Mouse (Mus musculus) right cerebral cortex, adult 18-20 months (tissue): Measurements from ENCODE around the gene Lrrc23.
"Not testable (repeated sequence)": the region's sequence is repeated elsewhere in the genome, so short reads cannot be mapped to it uniquely, and the experiment has no call there.

ENCODE experiments used
- DNase-seq: peaks from one replicate; pipeline ENCODE4 v3.0.0; 2022; ENCODE audit warnings: mixed read lengths

The Lrrc23 gene

DNA sequence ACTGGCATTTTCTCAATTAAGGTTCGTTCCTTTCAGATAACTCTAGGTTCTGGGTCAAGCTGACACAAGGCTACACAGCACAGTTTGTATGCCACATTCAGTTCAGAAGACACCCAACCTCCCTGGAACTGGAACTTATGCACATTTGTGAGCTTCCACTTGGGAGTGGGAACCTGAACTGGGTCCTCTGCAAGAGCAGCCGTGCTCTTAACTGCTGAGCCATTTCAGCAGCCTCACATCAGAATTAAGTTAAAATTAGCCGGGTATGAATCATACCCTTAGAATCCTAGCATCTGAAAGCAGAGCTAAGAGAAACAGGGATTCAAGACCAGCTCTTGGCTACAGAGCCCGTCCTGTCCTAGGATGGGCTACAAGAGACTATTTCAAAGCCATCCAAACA, 27.8 kb upstream of the Lrrc23 start:
- peak; percentile 55 for DNase-seq

GRCm38 (mm10) chr6:124806446-124807140, 27.1 kb upstream of the Lrrc23 start:
- DNase-seq, result no peak

GRCm38 (mm10) chr6:124805341-124806321, 26.1 kb upstream of the Lrrc23 start:
- DNase-seq, result peak; percentile 97

- DNase-seq, result no peak
These were observed 24.8 kb upstream of the Lrrc23 start for GRCm38 (mm10) chr6:124804341-124804740.

- DNase-seq, result not testable (repeated sequence)
These were observed 24.2 kb upstream of the Lrrc23 start for GRCm38 (mm10) chr6:124803691-124804090.

DNA sequence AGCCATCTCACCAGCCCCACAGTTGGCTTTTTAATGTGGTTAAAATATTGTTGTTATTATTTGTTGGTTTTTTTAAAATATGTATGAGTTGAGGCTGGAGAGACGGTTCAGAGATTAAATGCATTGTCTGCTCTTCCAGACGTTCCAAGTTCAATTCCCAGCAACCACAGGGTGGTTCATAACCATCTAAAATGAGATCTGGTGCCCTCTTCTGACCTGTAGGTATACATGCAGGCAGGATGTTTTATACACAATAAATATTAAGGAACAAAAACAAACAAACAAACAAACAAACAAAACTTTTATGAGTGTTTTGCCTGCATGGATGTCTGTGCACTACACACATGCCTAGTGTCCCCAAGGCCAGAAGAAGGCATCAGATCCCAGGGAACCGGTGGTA, 23.5 kb upstream of the Lrrc23 start:
- DNase-seq, result no peak

DNA sequence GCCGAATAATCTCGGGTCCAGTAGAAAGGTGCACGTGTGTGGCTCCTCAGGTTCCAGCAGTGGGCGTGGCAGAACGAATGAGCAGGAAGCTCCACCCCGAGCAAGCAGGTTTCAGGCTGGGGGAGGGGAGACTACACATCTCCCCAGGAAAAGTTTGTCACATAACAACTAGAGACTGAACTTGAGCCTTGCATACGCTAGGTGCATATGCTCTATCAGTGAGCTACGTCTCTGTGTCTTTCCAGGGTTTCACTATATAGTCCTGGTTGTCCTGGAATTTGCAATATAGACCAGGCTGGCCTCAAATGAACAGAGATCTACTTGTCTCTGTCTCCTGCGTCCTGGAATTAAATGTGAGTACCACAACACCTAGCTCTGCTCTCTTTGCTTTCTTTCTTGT, 22.9 kb upstream of the Lrrc23 start:
- DNase-seq, result not testable (repeated sequence)

DNA sequence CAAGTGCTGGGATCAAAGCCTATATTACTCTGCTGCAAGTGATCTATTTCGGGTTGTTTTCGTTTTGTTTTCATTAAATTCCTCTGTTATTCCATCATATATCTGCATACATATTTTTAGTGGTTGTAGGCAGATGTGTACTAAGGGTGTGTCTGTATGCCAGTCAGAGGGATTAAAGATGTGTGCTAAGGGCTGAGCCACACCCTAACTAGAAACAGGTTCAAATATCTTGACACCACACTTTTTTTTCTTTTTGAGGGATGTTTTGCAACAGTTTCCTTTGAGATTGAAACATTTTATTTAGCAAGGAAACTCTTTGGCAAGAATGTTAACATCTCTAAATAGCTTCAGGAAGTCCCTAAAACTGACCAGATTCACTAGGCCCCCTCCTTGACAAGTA, 16.7 kb upstream of the Lrrc23 start:
- DNase-seq, result no peak

- no peak for DNase-seq
These were observed 16.3 kb upstream of the Lrrc23 start for GRCm38 (mm10) chr6:124795781-124796180.

DNA sequence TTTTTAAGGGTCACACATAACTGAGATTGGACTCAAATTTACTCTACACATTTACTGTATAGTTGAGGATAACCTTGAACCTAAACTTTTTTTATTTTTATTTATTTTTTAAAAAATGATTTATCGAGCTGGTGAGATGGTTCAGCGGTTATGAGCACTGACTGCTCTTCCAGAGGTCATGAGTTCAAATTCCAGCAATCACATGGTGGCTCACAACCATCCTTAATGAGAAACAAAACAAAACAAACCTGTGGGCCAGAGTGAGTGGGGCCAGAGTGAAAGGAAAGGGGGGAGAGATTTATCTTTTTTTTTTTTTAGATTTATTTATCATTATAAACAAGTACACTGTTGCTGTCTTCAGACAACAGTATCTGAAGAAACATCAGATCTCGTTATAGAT, 12.4 kb upstream of the Lrrc23 start:
- no peak for DNase-seq

DNA sequence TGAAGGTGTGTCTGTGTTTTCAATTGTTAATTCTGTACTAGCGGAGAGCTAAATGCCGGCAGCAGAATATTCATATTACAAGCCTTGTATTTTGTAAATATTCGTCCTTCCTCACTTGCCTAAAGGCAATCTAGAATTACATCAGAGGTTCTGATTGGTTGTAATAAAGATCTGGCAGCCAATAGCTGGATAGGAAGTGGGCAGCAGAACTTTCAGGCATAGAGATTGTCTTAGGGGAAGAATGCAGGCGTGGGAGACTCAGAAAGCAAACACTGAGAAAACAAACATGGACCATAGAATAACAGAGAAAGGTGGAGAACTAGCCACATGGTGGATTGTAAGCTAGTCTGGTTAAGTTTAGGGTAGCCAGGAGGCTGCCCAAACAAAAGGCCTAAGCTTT, 10.6 kb upstream of the Lrrc23 start:
- no peak for DNase-seq

- DNase-seq, result no peak
These were observed 10.0 kb upstream of the Lrrc23 start for GRCm38 (mm10) chr6:124789519-124789918.

GRCm38 (mm10) chr6:124787722-124788121, 8.2 kb upstream of the Lrrc23 start:
- DNase-seq, result no peak

DNA sequence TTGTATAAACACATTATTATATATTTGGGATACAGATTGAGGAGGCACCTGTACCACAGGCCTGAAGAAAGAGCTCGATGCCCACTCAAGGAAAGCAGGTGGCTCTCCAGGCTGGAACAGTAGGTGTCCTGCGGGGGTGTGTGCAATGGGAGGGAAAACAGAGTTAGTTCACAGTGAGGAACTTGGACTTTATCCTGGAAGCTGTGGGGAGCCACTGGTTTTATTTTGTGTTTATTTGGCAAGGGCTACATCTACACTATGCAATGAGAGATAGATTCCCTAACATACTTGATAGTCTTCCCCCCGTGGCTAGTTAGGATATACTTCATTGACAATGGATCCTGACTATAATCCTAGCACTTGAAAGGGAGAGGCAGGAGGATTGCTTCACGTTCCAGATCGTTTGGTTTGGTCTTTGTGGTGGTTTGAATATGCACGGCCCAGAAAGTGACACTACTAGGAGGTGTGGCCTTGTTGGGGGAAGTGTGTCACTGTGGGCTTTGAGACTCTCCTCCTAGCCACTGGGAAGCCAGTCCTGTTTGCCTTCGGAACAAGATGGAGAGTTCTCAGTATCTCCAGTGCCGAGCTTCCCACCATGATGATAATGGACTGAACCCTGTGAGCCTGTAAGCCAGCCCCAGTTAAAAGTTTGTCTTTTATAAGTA, 7.4 kb upstream of the Lrrc23 start:
- DNase-seq, result peak; percentile 61

DNA sequence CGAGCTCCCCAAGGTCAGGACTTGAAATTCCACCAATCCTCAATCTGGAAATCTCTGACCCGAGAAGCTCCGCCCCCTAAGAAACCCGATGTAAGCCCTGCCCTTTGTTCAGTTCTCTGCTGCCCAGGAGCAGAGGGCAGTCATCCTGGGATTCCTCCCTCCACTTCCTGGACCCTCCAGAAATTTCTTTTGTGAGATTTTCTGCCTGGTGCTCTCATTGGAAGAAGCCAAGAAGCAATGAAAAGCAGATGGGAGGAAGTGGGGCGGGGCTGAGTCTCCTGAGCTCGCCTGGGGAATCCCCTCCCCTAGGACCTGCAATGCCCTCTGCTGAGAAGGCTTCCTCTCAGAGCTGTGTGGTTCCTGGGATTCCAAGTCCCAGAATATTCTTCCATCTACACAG, 2.9 kb upstream of the Lrrc23 start:
- DNase-seq, result no peak

GRCm38 (mm10) chr6:124780917-124781316, 1.4 kb upstream of the Lrrc23 start:
- DNase-seq, result no peak

DNA sequence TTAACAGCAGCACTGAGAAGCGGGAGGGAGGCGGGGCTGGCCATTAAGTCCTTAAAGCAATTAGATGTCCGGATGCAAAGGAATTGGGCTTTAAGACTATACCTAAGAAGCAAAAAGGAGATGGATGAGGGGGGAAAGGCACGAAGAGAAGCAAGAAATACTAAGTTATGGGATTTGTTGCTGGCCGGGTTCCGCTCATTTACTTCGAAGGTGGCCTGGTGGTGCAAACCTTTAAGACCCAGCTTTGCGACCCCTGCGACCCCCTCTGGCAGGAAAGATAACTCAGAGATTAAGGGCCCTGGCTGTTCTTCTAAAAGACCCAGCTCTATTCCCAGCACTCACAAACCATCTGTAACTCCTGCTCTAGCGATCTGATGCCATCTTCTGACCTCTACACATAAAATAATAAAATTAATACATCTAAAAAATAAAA, 473 bp upstream of the Lrrc23 start:
- no peak for DNase-seq

- DNase-seq, result no peak
These were observed 9.0 kb downstream of the Lrrc23 start for GRCm38 (mm10) chr6:124770511-124770910.

DNA sequence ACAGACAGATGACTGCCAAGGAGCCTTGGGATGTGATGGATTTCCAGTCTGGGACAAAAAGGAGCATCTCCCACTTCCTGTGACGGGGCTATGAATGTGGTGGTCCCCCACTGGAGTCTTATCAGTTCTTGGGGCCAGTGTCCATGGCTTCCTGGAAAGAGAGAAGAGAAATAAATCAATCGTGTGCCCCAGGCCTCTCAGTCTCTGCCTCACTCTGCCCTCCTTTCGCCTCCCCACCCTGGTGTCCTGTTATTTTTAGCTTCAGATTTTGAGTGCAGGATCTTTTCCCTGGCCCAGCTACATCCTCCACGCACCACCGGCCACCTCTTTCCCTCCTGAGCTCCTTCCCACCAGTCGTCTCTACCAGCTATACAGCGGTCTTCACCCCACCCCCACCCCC, 9.5 kb downstream of the Lrrc23 start:
- no peak for DNase-seq

- peak; percentile 87 for DNase-seq
These were observed 10.3 kb downstream of the Lrrc23 start, which contains the start of gene Eno2 for GRCm38 (mm10) chr6:124769101-124769765. Gene Eno2 (minus strand): TSS chr6:124769673.

GRCm38 (mm10) chr6:124768704-124769044, 10.9 kb downstream of the Lrrc23 start:
- no peak for DNase-seq

DNA sequence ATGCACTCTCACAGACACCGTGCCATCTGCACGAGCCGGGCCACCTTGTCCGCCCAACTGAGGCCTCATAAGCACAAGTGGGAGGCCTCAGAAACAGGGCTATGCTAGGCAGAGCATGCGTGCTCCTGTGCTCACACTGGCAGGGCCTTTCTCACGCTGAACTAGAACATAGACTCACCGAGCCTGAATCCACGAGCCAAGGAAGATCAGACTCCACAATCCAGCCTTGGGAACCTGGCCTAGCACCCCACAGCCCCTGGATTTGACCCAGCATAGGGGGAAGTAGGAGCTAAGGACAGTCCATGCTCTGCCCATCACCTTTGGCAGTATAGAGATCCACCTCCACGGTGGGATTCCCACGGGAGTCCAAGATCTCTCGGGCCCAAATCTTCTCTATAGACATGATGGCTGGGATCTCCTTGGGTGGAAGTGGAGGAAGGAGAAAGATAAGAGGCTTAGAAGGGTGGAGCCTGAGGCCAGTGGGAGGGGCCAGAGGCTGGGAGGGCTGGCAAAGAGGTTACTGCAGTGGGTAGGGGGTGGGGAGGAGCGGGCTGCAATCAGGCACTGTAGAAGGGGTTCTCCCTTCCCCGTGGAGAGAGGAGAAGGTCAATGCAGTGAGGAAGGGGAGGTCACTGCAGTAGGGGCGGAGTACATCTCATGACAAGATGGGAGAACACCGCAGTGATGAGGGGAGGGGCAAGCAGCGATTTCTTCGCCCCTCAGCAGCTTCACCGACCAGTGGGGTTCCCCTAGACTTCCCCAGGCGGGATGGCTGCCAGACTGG, 11.4 kb downstream of the Lrrc23 start:
- no peak for DNase-seq
